8 mouse cellular contexts compared by ENCODE assay signal in the genomic region with DNA sequence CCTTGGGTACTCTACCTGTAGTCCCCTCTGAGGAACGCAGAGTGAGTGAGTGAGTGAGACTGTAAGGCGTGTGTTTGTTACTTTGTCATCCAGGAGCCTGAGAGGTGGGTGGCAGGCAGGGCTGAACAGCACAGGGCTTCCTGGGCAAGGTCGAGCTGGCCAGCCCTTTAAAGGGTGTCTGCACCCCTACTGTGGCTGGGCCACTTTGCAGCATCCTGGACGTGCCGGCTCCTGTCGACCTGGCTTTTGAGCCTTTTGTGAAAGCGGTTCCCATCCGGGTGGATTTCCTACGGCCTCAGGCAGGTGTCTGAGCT. TPM values are rescaled to one million over a fixed set of nuclear protein-coding genes. Genes with fewer than 3 reads are reported as not detected.
DNase-seq lines count a peak whose midpoint lies in the region; ATAC-seq and TF ChIP-seq lines count a peak whose summit lies in the region.

No protein-coding gene starts in this region.

- H3K4me3 ChIP-seq in lung, adult 2 months (replicated peaks; ENCODE audit: extremely low read depth, low read depth, low read length): peak overlapping the region; percentile 35
- H3K4me3 ChIP-seq in embryonic facial prominence, embryonic 13.5 days: no peak overlapping the region; the same call in 1 of the 2 replicates
- H3K4me3 ChIP-seq in midbrain, embryonic 15.5 days: no peak overlapping the region

- intact Hi-C loops in left cerebral cortex, postnatal 14 days (cut with DNase I): no loop called here

- 12% methylated on average over 9 of the region's 9 CpGs for WGBS in lung, adult 2 months
- WGBS in embryonic facial prominence, embryonic 13.5 days: 4% methylated on average over 9 of the region's 9 CpGs
- 4% methylated on average over 9 of the region's 9 CpGs for WGBS in midbrain, embryonic 15.5 days

- H3K36me3 ChIP-seq in embryonic facial prominence, embryonic 13.5 days: peaks cover 13% of the 10 kb centered on the region; the same call in 1 of the 2 replicates
- H3K36me3 ChIP-seq in midbrain, embryonic 15.5 days (replicated peaks): no peaks in the 10 kb centered on the region

- H3K27me3 ChIP-seq in embryonic facial prominence, embryonic 13.5 days: no peaks in the 10 kb centered on the region
- H3K27me3 ChIP-seq in midbrain, embryonic 15.5 days (replicated peaks): no peaks in the 10 kb centered on the region

- TF ChIP-seq POLR2A in lung, adult 2 months (IDR thresholded peaks at IDR 0.05; ENCODE audit: borderline replicate concordance, extremely low read depth, low read depth, low read length): no peak

- peak overlapping the region; percentile 48 for H3K4me2 ChIP-seq in embryonic facial prominence, embryonic 13.5 days
- H3K4me2 ChIP-seq in midbrain, embryonic 15.5 days: peak overlapping the region; percentile 0; the same call in 1 of the 2 replicates

- H3K4me1 ChIP-seq in lung, adult 2 months (ENCODE audit: control insufficient read depth, insufficient read depth, low read length): 0 out of 2 replicates have a peak, but pooled peaks cover 3% of the 10 kb centered on the region
- peaks cover 55% of the 10 kb centered on the region for H3K4me1 ChIP-seq in embryonic facial prominence, embryonic 13.5 days
- H3K4me1 ChIP-seq in midbrain, embryonic 15.5 days: peaks cover 10% of the 10 kb centered on the region

- TF ChIP-seq CTCF in lung, adult 2 months (IDR thresholded peaks at IDR 0.05; ENCODE audit: insufficient read depth, low read length): no peak

- DNase-seq in lung, adult 2 months: no peak
- DNase-seq in lung, postnatal 14 days: no peak
- DNase-seq in kidney, postnatal 10 days: peak; percentile 45
- DNase-seq in left cerebral cortex, postnatal 14 days (ENCODE audit: low spot score in 2 of 2): no peak
- DNase-seq in cerebellum, postnatal 36 days: no peak

- H3K9me3 ChIP-seq in embryonic facial prominence, embryonic 13.5 days: no peaks in the 10 kb centered on the region
- no peaks in the 10 kb centered on the region for H3K9me3 ChIP-seq in midbrain, embryonic 15.5 days

- peak overlapping the region; percentile 94 for H3K27ac ChIP-seq in embryonic facial prominence, embryonic 13.5 days
- no peak overlapping the region for H3K27ac ChIP-seq in midbrain, embryonic 15.5 days

- 0 out of 2 replicates have a peak overlapping the region, but pooled peaks have one; percentile 28 for H3K9ac ChIP-seq in embryonic facial prominence, embryonic 13.5 days
- H3K9ac ChIP-seq in midbrain, embryonic 15.5 days: no peak overlapping the region

- ATAC-seq in embryonic facial prominence, embryonic 13.5 days (ENCODE audit: insufficient number of reproducible peaks, insufficient read depth, low FRiP score, low TSS enrichment, low read depth): 0 out of 2 replicates have a peak, but pooled peaks have one; percentile 33
- ATAC-seq in midbrain, embryonic 15.5 days (replicated peaks): 0 out of 2 replicates have a peak, but pooled peaks have one; percentile 5
- no peak for ATAC-seq in cerebellum, adult (ENCODE audit: insufficient number of reproducible peaks, low FRiP score, low TSS enrichment)

RNA-seq across cellular contexts. Expression of a gene that starts 37.2 kb away (rescaled TPM):
- polyA plus RNA-seq in lung, adult 2 months (2012; rRNA removed): 16.2 and 18.3 TPM in 2 replicates
- 3.1 and 3.9 TPM in 2 replicates for polyA plus RNA-seq in embryonic facial prominence, embryonic 13.5 days (2015; fragmentation: Nextera tagmentation; extraction: Ambion mirVana)
- 13.9 and 15.9 TPM in 2 replicates for polyA plus RNA-seq in midbrain, embryonic 15.5 days (2015; fragmentation: Nextera tagmentation; extraction: Ambion mirVana)
- total RNA-seq in left cerebral cortex, postnatal 14 days (2021): 100 to 1,000 TPM in 1 of 2 experiments, 10 to 100 TPM in 1; 99.0 to 106 TPM
